Mouse (Mus musculus) CH12.LX (cell line): Measurements from ENCODE around the gene Uvrag.
A peak's percentile ranks its signal among the peaks of the same experiment; 100 is the strongest.

ENCODE experiments used
- CHD2 ChIP-seq: IDR thresholded peaks from 2 replicates; pipeline ENCODE4 v1.6.1; 2011; ENCODE audit warnings: low read length, improper control_type of control experiment
- CTCF ChIP-seq, 2 experiments: IDR thresholded peaks in 1 of 2; conservative IDR thresholded peaks in 1 of 2; 2 replicates each; pipeline ENCODE4 v1.5.1; 2011 to 2012; ENCODE audit warnings: low read depth in 2 of 2, low read length in 2 of 2, improper control_type of control experiment in 1 of 2, inconsistent platforms in 1 of 2, mild to moderate bottlenecking in 1 of 2, moderate library complexity in 1 of 2
- KAT2A ChIP-seq: IDR thresholded peaks from 2 replicates; pipeline ENCODE4 v1.6.1; 2012; ENCODE audit warnings: low read length, improper control_type of control experiment, inconsistent platforms; ENCODE audit not compliant: insufficient replicate concordance
- MAFK ChIP-seq: IDR thresholded peaks from 2 replicates; pipeline ENCODE4 v1.6.1; 2011; ENCODE audit warnings: low read length, improper control_type of control experiment; ENCODE audit not compliant: insufficient replicate concordance
- MEF2A ChIP-seq: IDR thresholded peaks from 2 replicates; pipeline ENCODE4 v1.6.1; 2014; ENCODE audit warnings: low read depth, mild to moderate bottlenecking, inconsistent platforms, low read length, improper control_type of control experiment, borderline replicate concordance
- NELFE ChIP-seq: IDR thresholded peaks from 2 replicates; pipeline ENCODE4 v1.6.1; 2011; ENCODE audit warnings: low read depth, low read length, improper control_type of control experiment
- RAD21 ChIP-seq: IDR thresholded peaks from 2 replicates; pipeline ENCODE4 v1.6.1; 2011; ENCODE audit warnings: low read depth, mild to moderate bottlenecking, low read length, improper control_type of control experiment, moderate library complexity
- TBP ChIP-seq: conservative IDR thresholded peaks from 2 replicates; pipeline ENCODE4 v1.6.1; 2011; ENCODE audit warnings: low read depth, low read length, improper control_type of control experiment

DNA sequence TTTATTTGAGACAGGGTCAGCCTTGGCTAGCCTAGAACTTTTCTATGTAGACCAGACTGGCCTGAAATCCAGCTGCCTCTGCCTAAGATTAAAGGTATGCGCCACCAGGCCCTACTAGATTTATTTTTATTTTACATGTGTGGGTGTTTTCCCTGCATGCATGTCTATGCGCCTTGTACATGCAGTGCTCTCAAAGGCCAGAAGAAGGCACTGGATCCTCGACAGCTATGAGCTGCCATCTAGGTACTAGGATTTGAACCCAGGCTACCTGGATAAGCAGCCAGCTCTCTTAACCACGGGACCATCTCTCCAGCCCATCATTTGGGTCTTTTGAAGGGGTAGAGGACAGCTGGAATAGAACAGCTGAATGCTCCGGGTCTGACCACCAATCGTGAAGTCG lies 21.5 kb upstream of the Uvrag start:
- TF ChIP-seq KAT2A = no peak
- TF ChIP-seq MEF2A = no peak
- peak; percentile 36 for TF ChIP-seq RAD21
- no peak for TF ChIP-seq MAFK
- TF ChIP-seq CTCF (conservative IDR thresholded peaks at IDR 0.05 in 1 of 2, IDR thresholded peaks at IDR 0.05 in 1 of 2; ENCODE audit: low read depth in 2 of 2, low read length in 2 of 2) = peak in 1 of 2 experiments; percentile 52; a peak in 2 of 4 replicates
- no peak for TF ChIP-seq NELFE
- TF ChIP-seq CHD2 = no peak
- TF ChIP-seq TBP = no peak
